Mouse (Mus musculus) R1 (cell line): Measurements from ENCODE around the gene Klhl36.

Experiments used
- DNase-seq: peaks from one replicate; pipeline ENCODE4 v3.0.0-alpha.2; 2018; ENCODE audit warnings: low read depth, low spot score

The Klhl36 gene

GRCm38 (mm10) chr8:119861706-119862389 lies at the start of gene Klhl36:
Gene Klhl36 (plus strand): TSS chr8:119862266.
- peak; percentile 93 for DNase-seq

GRCm38 (mm10) chr8:119812650-119813431 lies 49.2 kb upstream of the Klhl36 start:
- DNase-seq = no peak

GRCm38 (mm10) chr8:119816219-119816618 lies 45.8 kb upstream of the Klhl36 start:
- no peak for DNase-seq

GRCm38 (mm10) chr8:119817446-119817845 lies 44.6 kb upstream of the Klhl36 start:
- DNase-seq = peak; percentile 44

GRCm38 (mm10) chr8:119819316-119819715 lies 42.8 kb upstream of the Klhl36 start:
- DNase-seq = no peak

- no peak for DNase-seq
Measured at GRCm38 (mm10) chr8:119819976-119820375, 42.1 kb upstream of the Klhl36 start.

- DNase-seq = no peak
Measured at GRCm38 (mm10) chr8:119821691-119822090, 40.4 kb upstream of the Klhl36 start.

GRCm38 (mm10) chr8:119823278-119823677 lies 38.8 kb upstream of the Klhl36 start:
- no peak for DNase-seq

GRCm38 (mm10) chr8:119824100-119824499 lies 38.0 kb upstream of the Klhl36 start:
- DNase-seq = no peak

GRCm38 (mm10) chr8:119824809-119825273 lies 37.2 kb upstream of the Klhl36 start:
- no peak for DNase-seq

- no peak for DNase-seq
Measured at GRCm38 (mm10) chr8:119825950-119826730, 35.9 kb upstream of the Klhl36 start.

- DNase-seq = no peak
Measured at GRCm38 (mm10) chr8:119826982-119827381, 35.1 kb upstream of the Klhl36 start.

GRCm38 (mm10) chr8:119827721-119828153 lies 34.3 kb upstream of the Klhl36 start:
- DNase-seq = no peak

- DNase-seq = no peak
Measured at GRCm38 (mm10) chr8:119829015-119829414, 33.1 kb upstream of the Klhl36 start.

- no peak for DNase-seq
Measured at GRCm38 (mm10) chr8:119829420-119829819, 32.6 kb upstream of the Klhl36 start.

- no peak for DNase-seq
Measured at GRCm38 (mm10) chr8:119829870-119830580, 32.0 kb upstream of the Klhl36 start.

- peak; percentile 56 for DNase-seq
Measured at GRCm38 (mm10) chr8:119830589-119830988, 31.5 kb upstream of the Klhl36 start.

GRCm38 (mm10) chr8:119831336-119831995 lies 30.6 kb upstream of the Klhl36 start:
- DNase-seq = no peak

GRCm38 (mm10) chr8:119832101-119832617 lies 29.9 kb upstream of the Klhl36 start:
- no peak for DNase-seq

- DNase-seq = peak; percentile 53
Measured at GRCm38 (mm10) chr8:119832931-119833330, 29.1 kb upstream of the Klhl36 start.

- DNase-seq = no peak
Measured at GRCm38 (mm10) chr8:119834676-119835075, 27.4 kb upstream of the Klhl36 start.
